Mouse (Mus musculus) mouse embryonic stem cell (cell line): ENCODE measurements at regions not wholly inside any gene's neighbourhood (a gene's known extent, or its start where the extent isn't known, plus 50 kb on each side); places are given as distances from the start of the nearest gene placed in this dataset.

Source experiments
- in situ Hi-C, 2 experiments: fragments of 300-500 bp; cut with MboI; formaldehyde crosslinking; loops; 1 replicate in 1 of 2; 3 replicates in 1 of 2; pipeline ENCODE4 v1.14.3; 2019 to 2020; ENCODE audit warnings: low sequenced_read_pairs in 2 of 2, low pct_unique_long_range_greater_than_20kb in 1 of 2, mixed read lengths in 1 of 2; ENCODE audit not compliant: unreplicated experiment in 1 of 2

GRCm38 (mm10) chr17:62546286-62546685 lies 334.8 kb downstream of the Efna5 start:
- in situ Hi-C loops = no loop called here

DNA sequence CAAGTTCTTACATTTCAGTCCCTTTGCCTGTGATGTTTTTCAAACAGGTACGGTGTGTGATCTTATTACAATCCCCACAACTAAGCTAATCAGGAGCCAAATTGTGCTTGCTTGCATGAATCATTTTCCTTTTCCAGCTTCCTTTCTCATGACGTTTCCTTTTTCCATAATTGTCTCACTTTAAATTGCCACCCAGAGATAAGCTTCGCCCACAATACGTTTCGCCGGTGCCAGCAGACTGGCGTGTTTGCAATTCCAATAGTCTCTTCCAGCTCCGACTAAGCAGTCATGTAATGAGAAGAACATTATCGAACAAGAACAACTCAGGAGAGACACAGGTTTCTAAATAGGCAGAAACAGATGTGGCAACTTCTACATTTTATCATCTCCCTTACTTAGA lies 335.8 kb downstream of the Efna5 start:
- in situ Hi-C loops = no loop called here

DNA sequence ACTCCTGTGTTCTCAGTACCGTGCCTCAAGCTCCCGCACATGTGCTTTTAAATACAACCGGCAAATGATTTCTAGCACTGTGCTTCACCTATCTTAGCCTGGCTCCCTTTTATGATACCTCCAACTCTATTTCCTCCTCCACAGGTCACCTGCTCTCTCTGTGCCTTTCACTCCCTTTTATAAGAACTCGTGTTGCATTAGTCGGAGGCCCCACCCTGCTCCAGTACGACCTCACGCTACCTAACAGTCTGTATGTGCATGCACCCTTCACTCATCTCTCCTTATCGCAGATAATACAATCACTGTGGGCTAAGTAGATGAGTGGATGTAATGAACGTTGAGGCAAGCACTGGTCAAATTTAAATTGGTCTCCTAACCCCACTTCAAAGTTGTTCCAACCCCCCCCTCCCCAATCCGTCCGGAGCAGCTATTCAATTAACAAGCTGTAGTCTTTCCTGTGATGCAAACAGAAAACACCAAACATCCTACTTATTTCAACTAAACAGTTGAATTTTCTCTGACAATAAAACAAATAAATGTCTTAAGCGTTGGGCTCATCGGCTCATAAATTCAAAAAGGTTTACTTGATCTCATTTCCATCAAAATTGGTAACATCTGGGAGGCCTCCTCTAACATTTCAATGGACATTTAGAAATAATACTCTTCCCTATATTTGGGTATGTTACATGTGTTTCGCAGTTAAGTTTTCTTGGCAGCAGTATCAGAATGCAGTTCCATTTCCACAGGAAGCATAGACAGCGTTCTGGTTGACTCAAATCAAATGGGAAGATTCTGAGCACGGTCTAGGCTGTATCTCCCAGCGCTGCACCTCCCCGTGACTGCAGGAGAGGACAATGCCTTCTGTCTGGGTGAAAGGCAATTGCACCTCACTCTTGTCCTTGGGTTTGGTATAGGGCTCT lies 337.8 kb downstream of the Efna5 start:
- in situ Hi-C loops = no loop called here

GRCm38 (mm10) chr17:62529911-62530310 lies 351.2 kb downstream of the Efna5 start:
- in situ Hi-C loops = no loop called here

GRCm38 (mm10) chr17:62527556-62527955 lies 353.6 kb downstream of the Efna5 start:
- in situ Hi-C loops = no loop called here

DNA sequence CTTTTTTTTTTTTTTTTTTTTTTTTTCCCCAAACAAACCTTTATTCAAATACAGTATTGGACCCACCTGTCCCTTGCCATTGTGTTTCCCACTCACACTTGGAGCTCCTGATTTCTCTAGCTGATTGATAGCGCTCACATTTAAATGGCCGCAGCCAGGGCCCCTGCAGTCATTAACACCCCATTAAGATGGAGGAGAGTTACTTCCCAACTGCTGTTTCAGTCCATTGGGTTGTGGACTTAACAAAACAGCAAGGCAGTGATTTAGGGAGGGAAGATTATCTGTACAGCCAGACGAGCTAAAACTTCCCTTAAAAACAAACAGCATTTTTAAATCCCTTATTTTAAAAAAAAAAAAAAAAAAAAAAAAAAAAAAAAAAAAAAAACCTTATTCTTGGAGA lies 367.5 kb downstream of the Efna5 start:
- in situ Hi-C loops = no loop called here

- in situ Hi-C loops = no loop called here
These were observed 370.9 kb downstream of the Efna5 start for GRCm38 (mm10) chr17:62510184-62510583.

DNA sequence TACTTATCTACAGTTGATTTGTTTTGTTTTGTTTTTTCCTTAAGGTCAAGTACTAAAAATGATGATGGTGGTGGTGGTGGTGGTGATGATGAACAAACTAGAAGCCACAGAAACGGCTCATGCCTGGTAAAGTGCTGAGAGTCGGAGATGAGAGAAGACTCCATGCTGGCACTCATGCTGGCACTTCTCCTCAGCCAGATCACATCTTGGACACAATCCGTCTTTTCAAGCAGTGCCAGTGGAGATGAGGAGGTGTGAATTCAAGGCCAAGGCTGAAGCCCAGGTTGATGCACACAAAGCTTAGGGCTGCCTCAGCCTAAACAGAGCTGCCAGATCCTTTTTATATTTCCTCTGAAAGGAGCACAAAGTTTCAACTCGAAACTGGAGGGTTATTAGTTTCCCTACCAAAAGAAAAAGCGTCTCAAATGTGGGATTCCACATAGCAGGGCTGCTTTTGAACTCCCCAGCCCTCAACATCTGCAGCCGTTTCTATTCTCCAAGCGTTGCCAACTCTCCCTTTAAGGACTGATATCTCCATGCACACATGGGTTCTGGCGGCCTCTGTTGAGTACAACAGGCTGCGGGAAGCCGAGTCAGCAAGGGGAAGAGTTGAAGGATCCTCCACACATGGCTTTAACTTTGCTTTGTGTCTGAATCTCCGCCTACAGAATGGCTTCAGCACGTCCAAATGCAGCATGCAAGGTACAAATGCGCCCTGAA lies 373.2 kb downstream of the Efna5 start:
- in situ Hi-C loops = no loop called here

DNA sequence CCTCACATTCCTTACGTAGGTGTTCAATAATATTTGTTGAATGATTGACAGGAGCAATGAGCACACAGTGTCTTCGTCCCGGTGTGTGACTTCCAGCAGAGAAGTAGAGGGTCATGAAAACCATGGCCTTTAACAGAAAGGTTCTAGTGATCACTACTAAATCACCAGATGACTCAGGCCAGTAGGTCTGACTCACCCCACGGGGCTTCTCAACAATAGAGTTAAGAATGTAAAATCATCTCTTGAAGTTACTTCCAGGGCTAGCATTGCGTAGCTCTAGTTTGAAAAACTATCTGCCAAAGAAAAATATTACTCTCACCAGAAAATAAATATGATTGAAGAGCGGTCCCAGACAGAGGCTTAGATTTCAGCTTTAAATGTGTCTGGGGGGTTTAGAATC lies 376.4 kb downstream of the Efna5 start:
- in situ Hi-C loops = no loop called here

DNA sequence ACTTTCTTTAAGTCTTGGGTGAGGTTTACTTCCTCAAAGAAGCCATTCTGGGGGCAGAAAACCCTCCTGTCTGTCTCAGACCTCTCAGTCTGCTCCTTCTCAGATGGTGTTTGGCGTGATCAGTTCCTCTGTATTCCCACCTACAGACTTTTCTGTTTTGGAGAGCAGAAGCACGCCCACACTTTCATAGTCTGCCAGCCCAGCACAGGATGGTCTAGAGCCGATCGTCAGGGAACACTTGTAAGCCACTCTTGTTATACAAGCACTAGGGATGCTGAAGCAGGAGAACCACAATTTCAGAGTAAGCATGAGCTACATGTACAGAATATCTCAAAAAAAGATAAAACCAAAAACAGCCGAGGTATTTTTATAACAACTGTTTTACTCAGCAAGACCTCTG lies 410.4 kb downstream of the Efna5 start:
- in situ Hi-C loops = no loop called here

DNA sequence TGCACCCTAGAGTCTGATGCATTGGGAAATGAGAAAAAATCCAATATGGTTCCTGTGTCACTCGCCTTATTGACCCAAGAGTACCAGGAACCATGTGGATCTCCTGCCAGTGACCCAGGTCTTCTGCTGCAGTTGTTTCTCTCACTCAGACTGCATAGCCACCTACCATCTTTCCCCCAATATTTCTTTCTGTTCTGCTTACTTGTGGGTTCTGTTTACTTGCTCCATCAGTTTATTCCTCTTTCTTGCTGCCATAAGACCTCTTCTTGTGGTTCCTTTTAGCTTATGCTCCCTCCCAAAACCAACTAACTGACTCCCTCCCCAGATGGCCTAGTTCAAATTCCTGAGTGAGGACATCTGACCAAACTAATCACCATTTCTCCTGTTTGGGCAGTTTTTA lies 411.8 kb downstream of the Efna5 start:
- in situ Hi-C loops = no loop called here

DNA sequence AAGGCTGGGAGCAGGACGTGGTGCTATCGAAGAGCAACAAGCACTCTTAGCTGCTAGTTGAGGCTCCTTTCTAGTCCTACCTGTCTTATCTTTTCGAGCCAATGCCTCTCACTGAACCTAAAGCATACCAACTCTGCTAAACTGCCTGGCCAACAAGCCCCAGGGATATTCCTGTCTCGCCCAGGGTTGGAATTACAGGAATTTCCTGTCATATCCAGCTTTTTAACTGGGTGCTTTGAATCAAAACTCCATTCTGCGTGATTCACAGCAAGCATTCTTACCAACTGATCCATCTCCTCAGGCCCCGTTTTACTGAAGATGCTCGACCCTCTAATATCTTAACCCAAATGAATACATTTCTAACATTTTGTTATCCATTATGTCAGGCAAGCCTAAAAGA lies 412.3 kb downstream of the Efna5 start:
- in situ Hi-C loops = no loop called here

- in situ Hi-C loops = no loop called here
These were observed 414.0 kb downstream of the Efna5 start for GRCm38 (mm10) chr17:62467072-62467471.

DNA sequence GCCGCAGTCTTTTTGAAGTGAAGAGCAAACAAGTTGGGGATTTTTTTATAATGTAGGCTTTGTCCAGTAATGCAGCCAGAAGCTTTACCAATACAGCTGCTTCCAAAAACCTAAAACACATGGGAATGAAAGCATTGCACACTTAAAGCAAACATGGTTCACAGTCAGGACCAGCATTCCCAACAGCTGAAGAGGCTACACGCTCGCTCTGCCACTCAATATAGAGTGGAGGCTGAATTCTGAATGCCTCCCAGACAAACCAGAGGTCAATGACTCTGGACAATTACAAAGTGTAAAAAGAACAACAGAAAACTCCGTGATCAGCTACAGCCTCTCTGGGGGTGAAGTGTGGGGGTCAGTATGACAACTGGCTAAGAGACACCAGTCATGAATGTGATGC lies 416.1 kb downstream of the Efna5 start:
- in situ Hi-C loops = no loop called here

DNA sequence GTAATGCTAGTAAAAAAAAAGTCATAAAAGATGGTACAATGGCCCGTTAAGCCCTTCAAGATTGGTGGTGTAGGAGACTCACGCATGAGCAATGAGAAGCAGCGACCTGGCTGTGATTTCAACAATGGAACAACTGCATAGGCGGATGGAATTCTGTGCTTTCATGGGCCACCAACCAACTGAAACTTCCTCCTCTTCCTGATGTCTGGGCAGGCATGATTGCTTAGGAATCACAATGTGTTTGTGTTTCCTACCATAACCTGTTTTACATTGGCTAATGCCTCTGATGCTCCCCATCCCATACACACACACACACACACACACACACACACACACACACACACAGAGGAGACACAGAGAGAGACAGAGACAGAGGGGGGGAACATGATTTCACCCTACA lies 416.9 kb downstream of the Efna5 start:
- in situ Hi-C loops = no loop called here

GRCm38 (mm10) chr17:62461304-62462245 lies 419.5 kb downstream of the Efna5 start:
- in situ Hi-C loops = no loop called here

DNA sequence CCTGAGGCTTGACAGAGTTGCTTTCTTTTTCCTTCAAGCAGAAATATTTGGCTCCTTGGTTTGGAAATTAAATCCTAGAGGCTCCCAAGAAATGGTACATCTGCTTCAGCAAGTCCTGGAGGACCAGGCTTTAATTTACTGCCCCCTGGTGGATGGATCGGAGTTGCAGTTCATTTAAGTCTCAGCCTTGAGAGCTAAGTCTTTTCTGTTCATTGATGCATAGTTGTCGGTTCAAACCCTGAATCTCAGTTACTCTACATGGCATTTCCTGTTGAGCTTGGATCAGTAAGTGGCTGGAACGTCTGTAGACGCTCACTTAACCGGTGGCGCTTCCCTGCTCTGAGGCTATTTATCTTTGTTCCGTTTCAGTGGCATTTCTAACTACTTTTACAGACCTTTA lies 422.2 kb downstream of the Efna5 start:
- in situ Hi-C loops = no loop called here

GRCm38 (mm10) chr17:62438045-62438444 lies 443.1 kb downstream of the Efna5 start:
- in situ Hi-C loops = no loop called here

GRCm38 (mm10) chr17:62436044-62436443 lies 445.1 kb downstream of the Efna5 start:
- in situ Hi-C loops = no loop called here
